Mouse (Mus musculus) midbrain, embryonic 11.5 days (tissue): ENCODE measurements at regions not wholly inside any gene's neighbourhood (a gene's known extent, or its start where the extent isn't known, plus 50 kb on each side); places are given as distances from the start of the nearest gene placed in this dataset.

Experiments used
- ATAC-seq: fragments of 200-750 bp; cut with Nextera tagmentation; 2 replicates; pipeline ENCODE4 v1.8.0; 2017; ENCODE audit warnings: moderate TSS enrichment, moderate library complexity; ENCODE audit not compliant: low FRiP score
- DNase-seq: peaks from one replicate; pipeline ENCODE4 v3.0.0; 2015; ENCODE audit warnings: low spot score; ENCODE audit errors: missing footprints
- H3K27ac ChIP-seq: fragments of 300-500 bp; sonication (generic); 2 replicates; pipeline ENCODE4 v1.5.1; 2014; ENCODE audit warnings: low read depth, low read length
- H3K27me3 ChIP-seq: fragments of 300-500 bp; sonication (generic); 2 replicates; pipeline ENCODE4 v1.6.1; 2014; ENCODE audit warnings: mild to moderate bottlenecking, low read length, moderate library complexity, mixed read lengths; ENCODE audit not compliant: control insufficient read depth, insufficient read depth
- H3K36me3 ChIP-seq: fragments of 300-500 bp; sonication (generic); 2 replicates; pipeline ENCODE4 v1.6.1; 2014; ENCODE audit warnings: mild to moderate bottlenecking, low read length, moderate library complexity, mixed read lengths; ENCODE audit not compliant: control insufficient read depth, insufficient read depth
- H3K4me1 ChIP-seq: fragments of 300-500 bp; sonication (generic); 2 replicates; pipeline ENCODE4 v1.6.1; 2014; ENCODE audit warnings: low read length; ENCODE audit not compliant: control insufficient read depth, insufficient read depth
- H3K4me2 ChIP-seq: fragments of 300-500 bp; sonication (generic); 2 replicates; pipeline ENCODE4 v1.6.1; 2014; ENCODE audit warnings: mild to moderate bottlenecking, moderate library complexity
- H3K4me3 ChIP-seq: fragments of 300-500 bp; sonication (generic); 2 replicates; pipeline ENCODE4 v1.5.1; 2014; ENCODE audit warnings: low read depth, low read length
- H3K9ac ChIP-seq: fragments of 300-500 bp; sonication (generic); 2 replicates; pipeline ENCODE4 v1.6.1; 2014; ENCODE audit warnings: low read length
- H3K9me3 ChIP-seq: fragments of 300-500 bp; sonication (generic); 2 replicates; pipeline ENCODE4 v1.6.1; 2016; ENCODE audit warnings: low read length; ENCODE audit not compliant: control insufficient read depth
- WGBS: fragments of 180-500 bp; shearing (Covaris S2); extraction: QIAGEN DNeasy Blood & Tissue Kit; methylation state at CpG from one replicate; pipeline ENCODE4 v1.1.7; 2014; 5-methylcytosine and 5-hydroxymethylcytosine counted together

DNA sequence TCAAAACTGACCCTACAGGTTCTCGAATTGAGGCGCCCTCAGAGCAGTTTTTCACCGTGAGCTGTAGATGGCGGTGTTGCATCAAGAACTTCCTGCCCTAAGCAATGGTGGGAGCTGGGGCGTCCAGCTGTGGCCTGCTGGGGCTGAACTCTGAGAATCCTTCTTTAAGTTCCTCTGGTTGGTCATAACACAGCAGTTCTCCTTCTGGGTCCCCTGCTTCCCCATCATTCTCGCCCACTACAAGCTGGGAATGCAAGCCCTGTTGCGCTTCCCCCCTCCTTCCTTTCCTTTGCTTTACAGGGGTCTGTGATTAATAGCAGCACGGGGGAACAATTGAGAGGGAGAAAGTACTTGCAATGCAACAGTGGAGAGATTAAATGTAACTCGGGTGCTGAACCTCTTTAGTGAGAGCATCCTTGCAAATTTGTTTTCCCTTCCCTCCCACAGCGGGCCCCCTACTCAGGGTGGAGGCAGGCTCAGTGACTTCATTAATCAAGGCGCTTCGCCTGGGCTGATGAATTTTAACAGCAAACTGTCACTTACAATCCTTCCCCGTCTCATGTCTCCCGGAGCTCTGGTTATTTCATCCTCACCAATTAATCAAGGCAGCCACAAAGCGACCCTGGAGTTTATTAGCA, 794.3 kb upstream of the Api5 start:
- peak overlapping the region; percentile 28; the same call in 1 of the 2 replicates for H3K9ac ChIP-seq
- no peaks in the 10 kb centered on the region for H3K27me3 ChIP-seq
- WGBS: 2% methylated on average over 15 of the region's 15 CpGs
- H3K27ac ChIP-seq: no peak overlapping the region
- H3K36me3 ChIP-seq: no peaks in the 10 kb centered on the region
- no peaks in the 10 kb centered on the region for H3K9me3 ChIP-seq
- no peaks in the 10 kb centered on the region for H3K4me1 ChIP-seq
- H3K4me3 ChIP-seq: peak overlapping the region; percentile 16; the same call in 1 of the 2 replicates
- DNase-seq: peak; percentile 95
- H3K4me2 ChIP-seq: peak overlapping the region; percentile 44
- peak; percentile 96 for ATAC-seq

DNA sequence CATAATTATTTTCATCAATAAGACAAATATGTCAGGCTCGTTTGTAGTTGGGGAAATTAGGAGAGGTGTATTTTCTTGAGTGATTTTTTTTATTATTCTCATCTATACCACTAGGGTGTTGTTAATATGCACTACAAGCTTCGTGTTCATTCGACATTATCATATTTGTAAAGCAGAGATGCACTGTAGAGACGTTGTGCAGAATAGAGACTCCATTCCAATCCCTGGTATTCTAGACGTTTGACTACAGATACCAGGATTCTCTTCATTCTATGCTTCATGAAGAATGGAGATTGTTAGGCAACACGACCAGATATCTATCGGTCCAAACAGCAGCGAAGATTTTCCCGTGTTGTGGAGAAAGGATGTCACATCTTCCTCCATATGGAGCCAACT, 793.8 kb upstream of the Api5 start:
- H3K4me2 ChIP-seq: no peak overlapping the region

DNA sequence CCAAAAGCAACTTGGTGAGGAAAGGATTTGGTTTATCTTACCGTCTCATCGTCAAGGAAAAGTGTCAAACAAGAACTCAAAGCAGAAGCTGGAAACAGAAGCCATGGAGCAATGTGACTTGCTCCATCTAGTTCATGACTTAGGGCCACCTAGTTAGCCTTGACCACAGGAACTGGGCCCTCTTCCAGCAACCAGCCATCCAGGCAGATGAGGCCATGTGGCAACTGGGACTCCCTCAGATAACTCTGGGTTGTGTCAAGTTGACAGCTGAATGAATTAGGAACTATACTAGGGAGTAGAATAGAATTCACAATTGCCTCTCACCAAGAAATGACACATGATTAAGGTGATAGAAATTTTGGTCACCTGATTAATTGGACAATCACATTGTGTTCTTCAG, 791.5 kb upstream of the Api5 start:
- H3K36me3 ChIP-seq: no peaks in the 10 kb centered on the region
- no peaks in the 10 kb centered on the region for H3K9me3 ChIP-seq
- no peaks in the 10 kb centered on the region for H3K27me3 ChIP-seq
- no peak overlapping the region for H3K4me2 ChIP-seq
- H3K9ac ChIP-seq: no peak overlapping the region
- DNase-seq (no peak), ATAC-seq (no peak)
- WGBS: 92% methylated on average over 2 of the region's 2 CpGs
- H3K4me3 ChIP-seq: no peak overlapping the region
- H3K4me1 ChIP-seq: no peaks in the 10 kb centered on the region
- no peak overlapping the region for H3K27ac ChIP-seq

More for the DNA sequence above, 793.8 kb upstream of the Api5 start:
- H3K4me1 ChIP-seq: no peaks in the 10 kb centered on the region
- no peak overlapping the region for H3K27ac ChIP-seq
- no peaks in the 10 kb centered on the region for H3K27me3 ChIP-seq
- no peak for DNase-seq
- WGBS: 28% methylated on average over 9 of the region's 9 CpGs
- no peak overlapping the region for H3K9ac ChIP-seq
- H3K36me3 ChIP-seq: no peaks in the 10 kb centered on the region
- peak; percentile 22; the same call in 1 of the 2 replicates for ATAC-seq
- H3K9me3 ChIP-seq: no peaks in the 10 kb centered on the region
- H3K4me3 ChIP-seq: no peak overlapping the region

DNA sequence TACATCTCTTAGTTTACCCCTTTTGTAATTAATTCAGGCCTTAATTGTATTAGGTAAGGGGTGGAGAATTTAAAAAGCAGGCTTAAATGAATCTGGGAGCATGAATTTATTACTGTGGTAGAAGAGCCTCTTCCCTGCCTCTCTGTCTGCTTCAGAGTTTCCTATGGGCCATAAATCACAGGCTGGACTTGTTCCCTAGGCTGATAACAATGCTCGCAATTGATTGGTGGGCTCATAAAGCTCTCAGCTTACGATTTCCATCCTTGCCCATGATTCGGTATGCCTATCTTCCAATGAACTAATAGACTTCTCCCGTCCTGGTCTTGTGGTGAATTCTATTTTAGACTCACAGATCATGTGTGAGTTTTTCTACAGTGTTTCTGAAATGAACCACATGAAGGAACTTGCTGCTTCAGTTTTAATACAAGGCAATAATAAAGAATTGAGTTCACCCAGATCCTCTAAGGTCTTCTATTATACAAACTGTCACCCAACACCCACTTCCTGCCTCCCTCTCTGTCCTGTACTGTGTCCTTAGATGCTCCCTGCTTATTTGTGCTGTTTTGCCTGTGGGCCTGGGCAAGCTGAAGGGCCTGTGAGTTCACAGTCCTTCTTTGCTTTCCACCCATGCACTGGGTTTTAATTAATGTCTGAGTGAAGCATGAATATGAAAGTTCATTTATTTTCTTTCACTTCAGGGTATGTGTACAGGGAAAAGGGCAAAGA, 772.4 kb upstream of the Api5 start:
- no peak for DNase-seq
- WGBS: 84% methylated on average over 4 of the region's 4 CpGs
- no peak overlapping the region for H3K27ac ChIP-seq
- no peaks in the 10 kb centered on the region for H3K4me1 ChIP-seq
- H3K27me3 ChIP-seq: no peaks in the 10 kb centered on the region
- H3K4me2 ChIP-seq: no peak overlapping the region
- no peaks in the 10 kb centered on the region for H3K36me3 ChIP-seq
- H3K4me3 ChIP-seq: no peak overlapping the region
- no peaks in the 10 kb centered on the region for H3K9me3 ChIP-seq
- no peak for ATAC-seq
- no peak overlapping the region for H3K9ac ChIP-seq
